Mouse (Mus musculus) kidney, adult 8-10 months (tissue): ENCODE results near the gene Fam131a.
"Not testable (repeated sequence)": the region's sequence is repeated elsewhere in the genome, so short reads cannot be mapped to it uniquely, and the experiment has no call there.

Source experiments
- DNase-seq, 2 experiments: peaks; one replicate each; pipeline ENCODE4 v3.0.0; 2022

Fam131a gene

GRCm38 (mm10) chr16:20693111-20693701 lies at the start of gene Fam131a:
Gene Fam131a (plus strand): TSS chr16:20693241.
- peak; percentile 75 to 84 for DNase-seq

GRCm38 (mm10) chr16:20643911-20644310 lies 49.1 kb upstream of the Fam131a start:
- no peak for DNase-seq

GRCm38 (mm10) chr16:20651076-20651946 lies 41.7 kb upstream of the Fam131a start, which contains the start of gene Psmd2:
Gene Psmd2 (plus strand): TSS chr16:20651652.
- peak; percentile 95 to 97 for DNase-seq

- no peak for DNase-seq
Observed at GRCm38 (mm10) chr16:20651947-20652310, 41.1 kb upstream of the Fam131a start.

- DNase-seq = no peak
Observed at GRCm38 (mm10) chr16:20653315-20653714, 39.7 kb upstream of the Fam131a start.

- no peak for DNase-seq
Observed at GRCm38 (mm10) chr16:20657661-20658060, 35.4 kb upstream of the Fam131a start.

- DNase-seq = not testable (repeated sequence)
Observed at GRCm38 (mm10) chr16:20668013-20668412, 25.0 kb upstream of the Fam131a start, which contains the start of gene Eif4g1. Gene Eif4g1 (plus strand): TSS chr16:20668313.

- no peak for DNase-seq
Observed at GRCm38 (mm10) chr16:20670291-20670690, 22.8 kb upstream of the Fam131a start.

GRCm38 (mm10) chr16:20671886-20672285 lies 21.2 kb upstream of the Fam131a start:
- DNase-seq = no peak

GRCm38 (mm10) chr16:20672500-20672902 lies 20.5 kb upstream of the Fam131a start:
- peak; percentile 97 to 98 for DNase-seq

- peak; percentile 35 to 41 for DNase-seq
Observed at GRCm38 (mm10) chr16:20672965-20673705, 19.9 kb upstream of the Fam131a start.

GRCm38 (mm10) chr16:20673706-20674303 lies 19.2 kb upstream of the Fam131a start:
- DNase-seq = peak; percentile 70 to 74

- no peak for DNase-seq
Observed at GRCm38 (mm10) chr16:20675213-20675612, 17.8 kb upstream of the Fam131a start.

GRCm38 (mm10) chr16:20676702-20677101 lies 16.3 kb upstream of the Fam131a start:
- no peak for DNase-seq

GRCm38 (mm10) chr16:20677380-20677779 lies 15.7 kb upstream of the Fam131a start:
- no peak for DNase-seq

- DNase-seq = peak; percentile 83 to 90
Observed at GRCm38 (mm10) chr16:20677974-20678675, 14.9 kb upstream of the Fam131a start.

- DNase-seq = no peak
Observed at GRCm38 (mm10) chr16:20690774-20691173, 2.3 kb upstream of the Fam131a start.

- DNase-seq = no peak
Observed at GRCm38 (mm10) chr16:20691617-20692016, 1.4 kb upstream of the Fam131a start.

GRCm38 (mm10) chr16:20692241-20692965 lies 638 bp upstream of the Fam131a start:
- no peak for DNase-seq

GRCm38 (mm10) chr16:20694781-20695180 lies 1.7 kb downstream of the Fam131a start:
- no peak for DNase-seq

- peak; percentile 74 to 80 for DNase-seq
Observed at GRCm38 (mm10) chr16:20695622-20696323, 2.7 kb downstream of the Fam131a start.
